Mouse (Mus musculus): ENCODE measurements around the gene Trip6. TPM values are rescaled to one million over a fixed set of nuclear protein-coding genes. Genes with fewer than 3 reads are reported as not detected.

Gene Trip6
- polyA plus RNA-seq, 1 experiment from 2014 or later, result 8.2 TPM

DNA sequence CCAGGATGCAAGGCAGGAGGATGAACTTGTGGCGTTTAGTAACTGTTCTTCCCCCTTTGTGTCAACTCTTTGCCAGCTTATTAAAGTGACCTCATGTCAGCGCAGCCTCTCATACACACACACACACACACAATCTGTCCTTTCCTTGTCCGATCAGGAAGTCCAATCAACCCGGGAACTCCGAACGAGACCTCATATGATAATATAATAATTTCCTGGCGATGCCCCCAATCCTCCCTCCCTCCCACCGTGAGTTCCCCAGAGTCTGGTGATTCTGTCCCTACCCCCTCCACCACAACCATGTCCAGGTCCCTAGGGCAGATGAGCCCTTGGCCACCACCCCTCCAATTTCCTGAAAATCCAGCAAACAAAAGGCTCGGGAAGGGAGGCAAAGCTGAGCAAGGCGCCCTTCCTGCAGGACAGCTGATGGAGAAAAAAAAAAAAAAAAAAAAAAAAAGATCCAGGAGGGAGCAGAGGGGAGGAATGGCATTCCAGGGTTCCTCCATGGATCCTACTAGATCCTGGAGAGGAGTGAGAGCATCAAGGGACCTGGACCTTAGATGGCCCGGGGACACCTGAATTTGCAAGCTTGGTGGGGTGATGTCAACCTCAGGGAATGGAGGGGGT is 24.6 kb upstream of the Trip6 start:
- ATAC-seq (ENCODE audit: insufficient read depth), result peak; percentile 23; the same call in 1 of the 2 replicates
- Histone ChIP-seq H3K4me2 (peak overlapping the region; percentile 81), H3K27ac (replicated peaks) (peak overlapping the region; percentile 66), H3K4me3 (replicated peaks) (peak overlapping the region; percentile 61), H3K36me3 (replicated peaks) (no peaks in the 10 kb centered on the region), H3K9me3 (replicated peaks) (no peaks in the 10 kb centered on the region), H3K27me3 (peaks cover 4% of the 10 kb centered on the region), H3K9ac (peak overlapping the region; percentile 57), H3K4me1 (replicated peaks) (peaks cover 44% of the 10 kb centered on the region)
- WGBS (ENCODE audit: insufficient replicate concordance), result under 1% methylated on average over 11 of the region's 11 CpGs

DNA sequence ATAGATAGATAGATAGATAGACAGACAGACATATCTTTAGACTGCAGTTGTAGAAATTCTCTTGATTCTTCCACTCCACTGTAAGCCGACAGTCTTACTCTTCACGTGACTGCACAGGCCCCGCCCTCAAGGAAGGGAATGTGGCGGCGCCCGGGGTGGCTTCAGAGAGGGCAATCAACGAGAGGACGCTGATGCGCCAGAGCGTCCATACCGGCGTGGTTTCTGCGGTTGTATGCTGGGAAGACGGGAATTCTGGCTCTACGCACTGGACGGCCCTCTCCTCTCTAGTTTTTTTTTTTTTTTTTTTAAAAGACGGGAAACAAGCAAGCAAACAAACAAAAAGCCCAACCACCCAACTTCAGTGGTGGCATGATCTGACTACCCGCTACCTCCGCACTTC is 24.1 kb upstream of the Trip6 start:
- Histone ChIP-seq H3K27ac (replicated peaks) (peak overlapping the region; percentile 66), H3K9ac (peak overlapping the region; percentile 57), H3K4me3 (replicated peaks) (peak overlapping the region; percentile 61), H3K4me2 (peak overlapping the region; percentile 81), H3K36me3 (replicated peaks) (no peaks in the 10 kb centered on the region), H3K27me3 (peaks cover 4% of the 10 kb centered on the region), H3K9me3 (replicated peaks) (no peaks in the 10 kb centered on the region), H3K4me1 (replicated peaks) (peaks cover 50% of the 10 kb centered on the region)
- ATAC-seq (ENCODE audit: insufficient read depth), result peak; percentile 56
- 0% methylated on average over 19 of the region's 19 CpGs for WGBS (ENCODE audit: insufficient replicate concordance)

DNA sequence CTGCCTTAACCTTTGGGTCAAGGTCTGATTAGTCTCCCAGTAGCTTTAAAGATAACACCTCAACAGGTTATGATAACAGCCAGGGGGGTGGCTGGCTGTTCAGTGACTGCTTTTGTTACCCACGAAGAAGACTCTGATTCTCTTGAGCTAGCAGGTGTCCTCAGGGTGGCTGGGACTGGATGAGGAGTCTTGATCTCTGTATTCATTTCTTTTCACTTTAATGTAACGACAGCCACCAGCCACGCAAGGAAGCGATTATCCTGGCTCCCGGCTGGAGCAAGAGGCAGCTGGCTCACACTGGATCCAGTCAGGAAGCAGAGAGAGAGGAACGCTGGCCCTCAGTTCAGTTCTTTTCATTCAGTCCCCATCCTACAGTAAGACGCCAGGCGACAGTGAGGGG is 23.0 kb upstream of the Trip6 start:
- Histone ChIP-seq H3K9ac (no peak overlapping the region), H3K4me2 (0 out of 2 replicates have a peak overlapping the region, but pooled peaks have one; percentile 81), H3K27ac (replicated peaks) (peak overlapping the region; percentile 54; the same call in 1 of the 2 replicates), H3K36me3 (replicated peaks) (no peaks in the 10 kb centered on the region), H3K4me3 (replicated peaks) (no peak overlapping the region), H3K9me3 (replicated peaks) (no peaks in the 10 kb centered on the region), H3K27me3 (peaks cover 4% of the 10 kb centered on the region), H3K4me1 (replicated peaks) (peaks cover 53% of the 10 kb centered on the region)
- ATAC-seq (ENCODE audit: insufficient read depth), result no peak
- 66% methylated on average over 8 of the region's 8 CpGs for WGBS (ENCODE audit: insufficient replicate concordance)

DNA sequence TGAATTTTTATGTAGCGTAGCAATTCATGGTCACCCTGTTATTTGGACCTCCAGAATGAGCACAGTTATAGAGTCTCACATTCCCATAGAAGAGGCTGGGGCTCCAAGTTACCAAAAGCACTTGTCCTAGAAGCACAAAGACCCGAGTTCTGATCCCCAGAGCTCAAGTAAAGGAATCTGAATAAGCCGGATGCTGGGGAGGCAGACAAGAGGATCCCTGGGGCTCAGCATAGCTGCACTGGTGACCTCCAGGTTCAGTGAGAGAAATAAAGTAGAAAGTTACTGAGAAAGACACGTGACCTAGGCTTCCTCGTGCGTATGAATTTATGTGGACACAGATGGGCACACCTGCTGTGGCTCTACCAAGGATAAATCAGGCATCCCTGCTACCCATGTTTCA is 20.9 kb upstream of the Trip6 start:
- Histone ChIP-seq H3K36me3 (replicated peaks) (no peaks in the 10 kb centered on the region), H3K27ac (replicated peaks) (no peak overlapping the region), H3K4me1 (replicated peaks) (peaks cover 52% of the 10 kb centered on the region), H3K4me3 (replicated peaks) (no peak overlapping the region), H3K9ac (no peak overlapping the region), H3K9me3 (replicated peaks) (no peaks in the 10 kb centered on the region), H3K27me3 (peaks cover 4% of the 10 kb centered on the region), H3K4me2 (no peak overlapping the region)
- no peak for ATAC-seq (ENCODE audit: insufficient read depth)
- WGBS (ENCODE audit: insufficient replicate concordance), result 73% methylated on average over 6 of the region's 6 CpGs

DNA sequence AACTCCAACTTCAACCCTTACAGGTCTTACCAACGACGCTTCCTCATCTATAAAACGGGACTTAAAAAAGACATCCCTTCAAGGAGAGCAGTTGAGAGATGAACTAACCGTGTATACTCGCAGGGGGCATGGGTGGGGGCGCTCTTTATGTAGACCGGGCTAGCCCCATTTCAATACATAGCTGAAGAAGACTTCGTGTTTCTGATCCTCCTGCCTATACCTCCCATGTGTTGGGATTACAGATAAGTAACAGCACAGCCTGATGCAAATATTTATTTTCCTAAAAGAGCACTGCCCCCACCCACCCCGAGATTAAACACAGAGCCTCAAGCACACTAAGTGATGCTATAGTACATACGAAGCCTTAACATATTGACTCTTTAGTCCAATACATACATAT is 20.1 kb upstream of the Trip6 start:
- Histone ChIP-seq H3K9me3 (replicated peaks) (no peaks in the 10 kb centered on the region), H3K27ac (replicated peaks) (no peak overlapping the region), H3K4me3 (replicated peaks) (peak overlapping the region; percentile 59; the same call in 1 of the 2 replicates), H3K4me1 (replicated peaks) (peaks cover 46% of the 10 kb centered on the region), H3K27me3 (peaks cover 4% of the 10 kb centered on the region; the same call in 1 of the 2 replicates), H3K36me3 (replicated peaks) (no peaks in the 10 kb centered on the region), H3K4me2 (peak overlapping the region; percentile 79), H3K9ac (no peak overlapping the region)
- whole genome bisulfite sequencing (ENCODE audit: insufficient replicate concordance), result 34% methylated on average over 10 of the region's 10 CpGs
- no peak for ATAC-seq (ENCODE audit: insufficient read depth)

DNA sequence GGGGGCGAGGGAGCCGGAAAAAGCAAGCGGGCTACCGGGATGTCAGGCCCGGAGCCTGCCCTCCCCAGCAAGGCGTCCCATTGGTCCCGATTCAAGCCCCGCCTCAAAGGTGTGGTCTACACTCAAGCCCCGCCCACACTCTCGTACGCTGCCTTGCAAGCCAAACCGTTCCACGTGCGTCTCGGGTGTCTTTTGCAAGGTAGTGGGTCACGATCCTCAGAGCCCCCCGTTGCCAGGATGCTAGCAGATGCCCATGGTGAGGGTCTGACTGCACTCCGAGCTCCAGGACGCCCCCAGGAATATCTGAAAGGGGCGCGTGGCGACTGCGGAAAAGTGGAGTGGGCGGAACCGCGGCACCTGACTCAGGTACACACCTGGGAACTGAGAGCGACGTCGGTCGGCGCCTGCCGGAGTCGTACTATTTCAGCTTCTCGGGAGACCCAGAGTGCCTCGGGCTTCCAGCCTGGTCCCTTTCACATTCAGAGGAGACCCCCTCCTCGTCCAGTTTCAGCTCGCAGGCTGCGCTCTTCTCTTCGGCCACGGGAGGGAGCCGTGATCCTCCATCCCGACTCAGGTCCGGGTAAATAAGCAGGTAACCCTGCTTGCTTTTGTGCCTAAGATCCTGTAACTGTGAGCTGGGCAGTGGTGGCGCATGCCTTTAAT is 19.4 kb upstream of the Trip6 start, which contains the start of gene Slc12a9:
Gene Slc12a9, minus strand, starts transcription at position 86 of the 663 bp plus-strand sequence.
- peaks cover 39% of the 10 kb centered on the region for H3K4me1 ChIP-seq (replicated peaks)
- peak within 1 kb of the TSS; percentile 42 for H3K27ac ChIP-seq (replicated peaks)
- H3K9ac ChIP-seq, result peak within 1 kb of the TSS; percentile 50
- peak within 1 kb of the TSS; percentile 79 for H3K4me2 ChIP-seq
- H3K27me3 ChIP-seq, result no peaks in the 10 kb centered on the region
- H3K4me3 ChIP-seq (replicated peaks), result peak within 1 kb of the TSS; percentile 59
- WGBS (ENCODE audit: insufficient replicate concordance), result under 1% methylated on average over 44 of the region's 44 CpGs
- peak; percentile 76 for ATAC-seq (ENCODE audit: insufficient read depth)
- H3K9me3 ChIP-seq (replicated peaks), result no peaks in the 10 kb centered on the region
- H3K36me3 ChIP-seq (replicated peaks), result no peaks in the 10 kb centered on the region

DNA sequence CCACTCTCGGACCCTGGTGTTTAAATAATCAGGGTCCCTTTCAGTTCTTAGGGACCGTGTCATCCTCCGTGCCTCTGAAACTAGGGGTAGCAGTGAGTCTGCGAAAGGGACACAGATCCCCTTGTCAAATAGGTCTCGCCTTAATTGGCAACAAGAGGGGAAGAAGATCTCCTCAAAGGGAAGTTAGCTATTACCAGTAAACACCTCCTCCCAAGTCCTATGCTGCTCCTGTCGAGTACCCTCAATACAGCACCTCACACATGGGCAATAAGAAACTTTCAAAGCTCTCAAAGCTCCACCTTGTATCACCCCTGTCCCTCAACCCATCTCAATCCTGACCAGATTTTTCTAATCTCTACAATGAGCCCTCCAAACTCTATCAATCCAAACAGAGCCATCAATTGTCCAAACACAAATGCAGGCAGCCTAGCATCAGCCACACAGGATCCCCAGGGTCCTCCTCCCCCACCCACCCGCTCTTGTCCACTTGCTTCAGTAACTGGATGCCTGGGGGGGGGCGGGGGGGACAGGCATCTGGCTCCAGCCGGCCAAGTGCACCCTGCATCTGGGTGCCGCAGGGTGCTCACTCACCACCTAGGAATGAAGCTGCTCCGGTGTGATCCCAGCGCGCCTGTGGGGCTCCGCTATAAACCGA is 18.8 kb upstream of the Trip6 start:
- H3K4me3 ChIP-seq (replicated peaks), result peak overlapping the region; percentile 59
- peak overlapping the region; percentile 79 for H3K4me2 ChIP-seq
- H3K9me3 ChIP-seq (replicated peaks), result no peaks in the 10 kb centered on the region
- no peaks in the 10 kb centered on the region for H3K36me3 ChIP-seq (replicated peaks)
- H3K4me1 ChIP-seq (replicated peaks), result peaks cover 34% of the 10 kb centered on the region
- WGBS (ENCODE audit: insufficient replicate concordance), result 13% methylated on average over 15 of the region's 15 CpGs
- no peak for ATAC-seq (ENCODE audit: insufficient read depth)
- H3K27ac ChIP-seq (replicated peaks), result peak overlapping the region; percentile 42
- H3K9ac ChIP-seq, result peak overlapping the region; percentile 50
- no peaks in the 10 kb centered on the region for H3K27me3 ChIP-seq

DNA sequence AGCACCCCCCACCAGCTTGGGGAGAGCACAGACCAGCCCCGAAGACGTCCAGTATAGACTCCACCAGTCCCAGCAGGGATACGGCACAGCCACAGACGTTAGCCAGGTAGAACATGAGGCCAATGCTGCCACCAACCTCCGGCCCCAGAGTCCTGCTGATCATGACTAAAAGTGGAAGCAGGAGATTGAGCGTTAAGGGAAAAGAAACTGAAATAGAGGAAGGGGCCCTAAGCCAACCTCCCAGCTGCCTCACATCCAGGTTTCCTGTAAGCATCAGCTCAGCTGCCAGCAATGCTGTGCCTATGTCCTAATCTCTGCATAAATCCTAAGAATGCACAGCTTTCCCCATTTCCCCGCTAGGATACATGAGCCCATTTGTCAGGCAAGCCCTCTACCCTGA is 16.7 kb upstream of the Trip6 start:
- no peak overlapping the region for H3K4me3 ChIP-seq (replicated peaks)
- H3K4me1 ChIP-seq (replicated peaks), result peaks cover 22% of the 10 kb centered on the region
- H3K36me3 ChIP-seq (replicated peaks), result no peaks in the 10 kb centered on the region
- H3K9me3 ChIP-seq (replicated peaks), result no peaks in the 10 kb centered on the region
- ATAC-seq (ENCODE audit: insufficient read depth), result no peak
- H3K4me2 ChIP-seq, result no peak overlapping the region
- H3K27ac ChIP-seq (replicated peaks), result no peak overlapping the region
- WGBS (ENCODE audit: insufficient replicate concordance), result 58% methylated on average over 7 of the region's 7 CpGs
- no peaks in the 10 kb centered on the region for H3K27me3 ChIP-seq
- no peak overlapping the region for H3K9ac ChIP-seq

DNA sequence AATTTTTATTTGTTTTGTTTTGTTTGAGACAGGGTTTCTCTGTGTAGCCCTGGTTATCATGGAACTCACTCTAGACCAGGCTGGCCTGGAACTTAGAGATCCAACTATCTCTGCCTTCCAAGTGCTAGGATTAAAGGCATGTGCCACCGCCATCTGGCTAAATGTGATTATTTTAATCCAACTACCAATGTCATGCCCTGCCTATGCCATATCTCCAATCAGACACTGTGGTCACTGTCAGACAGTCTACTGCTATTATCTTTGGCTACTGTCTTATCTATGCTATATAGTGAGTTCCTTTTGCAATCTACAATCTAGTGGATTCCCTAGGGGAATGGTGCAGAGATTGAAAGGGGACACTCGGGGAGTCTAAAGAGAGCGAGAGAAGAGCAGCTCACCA is 6.8 kb upstream of the Trip6 start:
- no peak for ATAC-seq (ENCODE audit: insufficient read depth)
- H3K4me2 ChIP-seq, result no peak overlapping the region
- H3K27me3 ChIP-seq, result 0 out of 2 replicates have a peak, but pooled peaks cover 4% of the 10 kb centered on the region
- H3K9ac ChIP-seq, result no peak overlapping the region
- H3K36me3 ChIP-seq (replicated peaks), result peaks cover 9% of the 10 kb centered on the region; the same call in 1 of the 2 replicates
- H3K27ac ChIP-seq (replicated peaks), result no peak overlapping the region
- no peaks in the 10 kb centered on the region for H3K9me3 ChIP-seq (replicated peaks)
- peaks cover 13% of the 10 kb centered on the region for H3K4me1 ChIP-seq (replicated peaks)
- H3K4me3 ChIP-seq (replicated peaks), result no peak overlapping the region
- WGBS (ENCODE audit: insufficient replicate concordance), result 55% methylated on average over 3 of the region's 3 CpGs

DNA sequence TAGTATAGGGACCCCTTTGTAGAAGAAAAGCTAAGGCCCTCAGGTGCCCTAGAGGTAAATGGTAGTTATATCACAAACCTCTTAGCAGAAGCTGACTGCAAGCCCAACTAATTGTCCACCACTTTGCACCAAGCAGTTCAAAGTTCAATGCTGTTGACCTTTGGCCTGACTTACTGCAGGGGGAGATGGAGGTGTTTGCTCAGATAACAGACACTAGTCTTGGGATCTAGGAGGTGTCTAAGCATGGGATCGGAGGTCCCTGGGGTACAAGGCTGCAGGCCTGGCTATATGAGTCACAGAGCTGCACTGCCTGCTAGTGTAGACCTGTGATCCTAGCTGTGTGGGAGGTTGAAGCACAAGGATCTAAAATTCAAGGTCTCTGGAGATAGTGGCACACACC is 4.4 kb upstream of the Trip6 start:
- H3K4me1 ChIP-seq (replicated peaks), result peaks cover 36% of the 10 kb centered on the region
- H3K36me3 ChIP-seq (replicated peaks), result peaks cover 5% of the 10 kb centered on the region; the same call in 1 of the 2 replicates
- ATAC-seq (ENCODE audit: insufficient read depth), result no peak
- 0 out of 2 replicates have a peak, but pooled peaks cover 4% of the 10 kb centered on the region for H3K27me3 ChIP-seq
- 75% methylated on average over 1 of the region's 1 CpGs for WGBS (ENCODE audit: insufficient replicate concordance)
- no peak overlapping the region for H3K9ac ChIP-seq
- H3K27ac ChIP-seq (replicated peaks), result no peak overlapping the region
- H3K4me3 ChIP-seq (replicated peaks), result no peak overlapping the region
- no peak overlapping the region for H3K4me2 ChIP-seq
- no peaks in the 10 kb centered on the region for H3K9me3 ChIP-seq (replicated peaks)

DNA sequence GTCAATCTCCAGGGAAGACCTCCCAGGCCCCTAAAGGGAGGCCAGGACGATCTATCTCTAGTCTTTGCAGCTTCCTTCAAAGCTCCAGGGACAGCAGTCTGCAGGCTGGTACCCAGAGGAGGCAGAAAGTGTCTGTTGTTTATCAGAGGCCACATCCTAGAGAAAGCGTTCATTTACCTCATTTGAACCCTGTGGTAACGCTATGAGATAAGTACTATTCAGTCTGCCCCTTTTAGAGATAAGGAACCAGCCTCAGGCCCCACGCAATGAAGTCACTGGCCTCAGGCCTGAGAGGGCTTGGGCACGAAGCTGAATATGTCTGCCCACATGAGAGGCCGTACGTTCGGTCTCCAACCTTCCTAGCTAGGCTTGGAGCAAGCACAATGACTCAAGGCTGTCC is 3.2 kb upstream of the Trip6 start:
- H3K9ac ChIP-seq, result no peak overlapping the region
- peaks cover 48% of the 10 kb centered on the region for H3K4me1 ChIP-seq (replicated peaks)
- no peak overlapping the region for H3K4me2 ChIP-seq
- 0 out of 2 replicates have a peak, but pooled peaks cover 4% of the 10 kb centered on the region for H3K27me3 ChIP-seq
- no peaks in the 10 kb centered on the region for H3K9me3 ChIP-seq (replicated peaks)
- WGBS (ENCODE audit: insufficient replicate concordance), result 32% methylated on average over 8 of the region's 8 CpGs
- H3K27ac ChIP-seq (replicated peaks), result no peak overlapping the region
- H3K36me3 ChIP-seq (replicated peaks), result peaks cover 5% of the 10 kb centered on the region; the same call in 1 of the 2 replicates
- no peak overlapping the region for H3K4me3 ChIP-seq (replicated peaks)
- no peak for ATAC-seq (ENCODE audit: insufficient read depth)
